Mouse (Mus musculus) adrenal gland, adult 8-10 months (tissue): ENCODE measurements around the gene Krt71. TPM values are rescaled to one million over a fixed set of nuclear protein-coding genes. Genes with fewer than 3 reads are reported as not detected.
A peak's percentile ranks its signal among the peaks of the same experiment; 100 is the strongest.
"Not testable (repeated sequence)": the region's sequence is repeated elsewhere in the genome, so short reads cannot be mapped to it uniquely, and the experiment has no call there.

Experiments
- DNase-seq: peaks from one replicate; pipeline ENCODE4 v3.0.0; 2022
- total RNA-seq, 4 experiments: library from RNA; stranded (reverse); gene quantifications; 2 replicates each; pipeline ENCODE4 v1.2.4; 2022

Gene Krt71
- not detected for total RNA-seq

DNA sequence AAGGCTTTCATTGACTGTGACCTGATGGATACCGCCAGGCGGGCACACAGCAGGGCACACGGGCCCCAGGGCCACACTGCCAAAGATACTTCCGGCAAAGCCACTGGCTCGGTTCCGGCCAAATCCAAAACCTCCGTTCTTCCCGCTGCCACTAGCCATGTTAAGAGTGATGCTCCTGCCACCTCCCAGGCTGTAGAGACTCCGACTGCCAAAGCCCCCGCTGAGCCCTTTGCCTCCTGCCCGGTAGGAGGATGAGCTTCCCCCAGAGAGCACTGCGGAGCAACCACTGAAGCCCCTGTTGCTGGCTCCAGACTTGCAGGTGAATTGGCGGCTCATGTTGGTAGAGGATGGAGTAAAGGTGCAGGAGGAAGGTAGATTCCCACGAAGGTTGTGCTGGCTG lies at the start of gene Krt71:
Gene Krt71 (minus strand): TSS at position 399 of the 400 bp plus-strand sequence.
- DNase-seq, result no peak

GRCm38 (mm10) chr15:101790867-101791266 lies 48.0 kb upstream of the Krt71 start:
- no peak for DNase-seq

- DNase-seq, result no peak
These were observed 43.5 kb upstream of the Krt71 start, which contains the start of gene Krt72 for GRCm38 (mm10) chr15:101786360-101786759. Gene Krt72, minus strand, starts transcription at chr15:101786460.

GRCm38 (mm10) chr15:101773420-101773819 lies 30.5 kb upstream of the Krt71 start:
- no peak for DNase-seq

GRCm38 (mm10) chr15:101772711-101773081 lies 29.8 kb upstream of the Krt71 start:
- DNase-seq, result peak; percentile 70

DNA sequence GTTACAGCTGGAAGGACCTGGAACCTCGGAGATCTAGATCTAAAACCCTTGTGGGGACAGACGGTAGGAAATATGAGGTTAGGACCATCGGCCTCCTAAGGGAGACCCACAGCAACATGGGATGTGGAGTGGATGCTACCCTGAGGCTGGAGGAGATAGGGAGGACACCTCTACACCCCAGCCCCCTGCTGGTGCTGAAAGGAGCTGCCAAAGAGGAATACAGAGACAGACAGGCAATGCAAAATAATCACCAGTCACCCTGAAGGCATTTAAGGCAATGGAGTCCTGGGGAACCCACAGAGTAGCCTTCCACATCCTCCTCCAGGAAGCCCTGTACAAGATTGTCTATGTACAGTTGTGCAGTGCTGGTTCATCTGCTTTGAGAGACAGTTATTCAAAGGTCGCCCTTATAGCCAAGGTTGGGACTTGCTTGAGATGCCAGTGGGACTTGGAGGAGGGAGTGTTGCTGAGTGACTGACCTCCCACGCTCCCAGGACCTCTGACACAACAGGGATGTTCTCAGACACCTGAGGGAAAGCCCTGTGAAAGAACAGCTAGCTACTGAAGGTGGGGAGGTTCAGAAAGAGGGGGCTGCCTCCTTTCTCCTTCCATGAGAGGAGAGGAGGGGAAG lies 29.3 kb upstream of the Krt71 start:
- DNase-seq, result no peak

GRCm38 (mm10) chr15:101770226-101770625 lies 27.3 kb upstream of the Krt71 start:
- DNase-seq, result no peak

DNA sequence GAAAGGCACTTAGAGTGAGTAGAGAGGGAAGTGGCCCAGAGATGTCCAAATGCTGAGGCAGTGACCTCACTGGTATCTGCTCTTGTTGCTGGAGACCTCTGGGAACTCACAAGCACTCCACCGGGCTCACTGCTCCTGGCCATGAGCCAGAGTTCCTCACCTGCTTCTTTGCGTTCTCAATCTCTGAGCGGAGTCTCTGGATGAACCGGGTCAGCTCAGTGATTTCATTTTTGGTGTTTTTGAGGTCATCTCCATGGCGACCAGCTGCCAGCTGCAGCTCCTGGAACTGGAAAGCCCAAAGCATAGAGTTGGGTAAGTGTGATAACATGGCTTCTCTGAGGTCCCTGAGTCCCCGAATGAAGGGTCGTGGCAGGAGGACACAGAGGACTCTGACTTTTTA lies 5.1 kb downstream of the Krt71 start:
- peak; percentile 23 for DNase-seq

- DNase-seq, result no peak
These were observed 12.3 kb downstream of the Krt71 start for GRCm38 (mm10) chr15:101730653-101731052.

DNA sequence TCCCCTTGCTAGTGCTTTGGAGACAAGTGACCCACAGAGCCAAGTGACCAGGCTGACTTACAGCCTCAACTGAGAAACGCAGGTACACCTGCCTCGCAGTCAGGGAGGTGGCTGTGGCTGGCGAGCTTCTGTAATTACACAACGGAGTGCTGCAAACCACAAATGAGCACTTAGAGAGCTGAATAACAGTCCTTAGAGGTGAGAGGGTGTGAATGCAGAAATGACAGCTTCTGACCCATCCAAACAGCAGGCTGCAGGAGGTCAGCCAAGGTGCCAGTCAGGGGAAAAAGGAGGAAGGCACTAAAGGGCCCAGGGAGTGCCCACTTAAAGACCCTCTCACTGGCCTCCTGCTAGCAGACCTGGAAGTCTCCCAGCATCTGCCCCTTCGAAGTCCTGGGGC lies 18.2 kb downstream of the Krt71 start:
- no peak for DNase-seq

DNA sequence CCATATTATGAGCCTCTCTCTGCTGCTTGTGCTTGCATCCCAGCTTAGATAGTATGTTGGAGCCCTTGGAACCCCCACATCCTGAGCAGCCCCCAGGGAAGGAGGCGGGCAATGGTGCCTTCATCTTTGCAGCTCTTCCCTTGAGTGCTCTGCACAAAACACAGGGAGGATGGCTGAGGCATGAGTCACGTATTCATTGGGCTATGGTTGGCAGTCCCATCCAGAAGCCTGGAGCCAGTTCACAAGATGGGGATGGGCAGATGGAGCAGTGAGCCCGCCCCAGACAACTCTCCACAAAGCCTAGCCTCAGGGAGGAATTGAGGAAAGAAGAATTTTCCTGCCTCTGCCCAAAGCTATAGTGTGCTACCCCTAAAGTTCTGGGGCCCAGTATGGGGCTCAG lies 27.1 kb downstream of the Krt71 start:
- DNase-seq, result no peak

DNA sequence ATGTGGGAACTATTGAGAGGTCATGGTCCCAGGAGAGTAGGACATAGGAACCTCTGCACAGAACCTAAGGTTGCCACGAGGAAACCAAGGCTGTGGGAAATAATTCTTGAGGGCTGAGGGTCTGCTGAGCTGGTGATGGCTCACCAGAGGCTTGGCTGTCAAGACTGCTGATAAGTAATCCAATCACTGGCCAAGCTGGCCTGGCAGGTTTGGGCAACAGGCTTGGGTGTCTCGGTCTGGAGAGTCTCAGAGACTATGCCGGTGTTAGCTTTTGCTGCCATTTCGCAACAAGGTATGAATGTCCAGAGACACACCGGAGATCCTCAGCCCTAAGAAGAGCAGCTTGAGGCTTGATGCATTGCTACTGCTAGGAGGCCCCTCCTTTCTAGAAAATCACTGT lies 28.6 kb downstream of the Krt71 start:
- no peak for DNase-seq

GRCm38 (mm10) chr15:101713731-101714130 lies 29.2 kb downstream of the Krt71 start:
- no peak for DNase-seq

GRCm38 (mm10) chr15:101712720-101713119 lies 30.2 kb downstream of the Krt71 start, which contains the start of gene Krt5:
Gene Krt5, minus strand, starts transcription at chr15:101712898.
- DNase-seq, result no peak

GRCm38 (mm10) chr15:101708683-101709082 lies 34.2 kb downstream of the Krt71 start:
- no peak for DNase-seq

DNA sequence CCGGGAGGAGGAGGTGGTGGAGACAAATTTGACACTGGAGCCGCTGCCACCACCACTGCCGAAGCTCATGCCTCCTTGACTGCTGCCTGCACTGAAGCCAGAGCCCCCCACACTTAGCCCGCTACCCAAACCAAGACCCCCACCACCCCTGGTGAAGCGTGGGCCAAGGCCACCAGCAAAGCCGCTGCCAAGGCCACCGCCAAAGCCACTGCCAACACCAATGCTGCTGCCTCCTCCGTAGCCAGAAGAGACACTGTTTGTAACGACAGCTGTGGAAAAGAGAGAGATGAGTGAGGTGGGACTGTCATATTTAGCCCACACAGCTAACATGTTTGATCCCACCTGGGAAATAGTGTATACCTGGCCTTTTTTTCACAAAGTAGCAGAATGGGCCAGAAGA lies 35.5 kb downstream of the Krt71 start:
- no peak for DNase-seq

GRCm38 (mm10) chr15:101704066-101704465 lies 38.8 kb downstream of the Krt71 start:
- DNase-seq, result no peak

DNA sequence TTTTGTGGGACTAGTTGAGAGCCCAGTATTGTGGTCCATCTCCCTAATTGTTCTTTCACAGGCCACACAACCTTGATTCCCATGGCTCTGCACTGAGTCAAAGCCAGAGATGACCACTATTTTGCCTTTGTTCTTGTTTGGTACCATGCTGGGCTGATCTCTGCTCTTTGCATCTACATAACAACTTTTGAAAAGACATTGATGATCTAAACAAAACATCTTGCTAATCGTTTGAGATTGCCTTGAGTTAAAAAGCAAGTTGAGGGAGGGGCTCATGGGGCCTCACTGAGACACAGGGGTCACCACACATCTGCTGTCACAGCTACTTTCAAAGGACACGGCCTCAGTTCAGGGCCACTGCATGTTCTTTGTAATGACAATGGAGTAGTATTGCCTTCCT lies 40.5 kb downstream of the Krt71 start:
- DNase-seq, result no peak

GRCm38 (mm10) chr15:101699866-101700265 lies 43.0 kb downstream of the Krt71 start:
- no peak for DNase-seq

- no peak for DNase-seq
These were observed 43.7 kb downstream of the Krt71 start for GRCm38 (mm10) chr15:101699192-101699591.

DNA sequence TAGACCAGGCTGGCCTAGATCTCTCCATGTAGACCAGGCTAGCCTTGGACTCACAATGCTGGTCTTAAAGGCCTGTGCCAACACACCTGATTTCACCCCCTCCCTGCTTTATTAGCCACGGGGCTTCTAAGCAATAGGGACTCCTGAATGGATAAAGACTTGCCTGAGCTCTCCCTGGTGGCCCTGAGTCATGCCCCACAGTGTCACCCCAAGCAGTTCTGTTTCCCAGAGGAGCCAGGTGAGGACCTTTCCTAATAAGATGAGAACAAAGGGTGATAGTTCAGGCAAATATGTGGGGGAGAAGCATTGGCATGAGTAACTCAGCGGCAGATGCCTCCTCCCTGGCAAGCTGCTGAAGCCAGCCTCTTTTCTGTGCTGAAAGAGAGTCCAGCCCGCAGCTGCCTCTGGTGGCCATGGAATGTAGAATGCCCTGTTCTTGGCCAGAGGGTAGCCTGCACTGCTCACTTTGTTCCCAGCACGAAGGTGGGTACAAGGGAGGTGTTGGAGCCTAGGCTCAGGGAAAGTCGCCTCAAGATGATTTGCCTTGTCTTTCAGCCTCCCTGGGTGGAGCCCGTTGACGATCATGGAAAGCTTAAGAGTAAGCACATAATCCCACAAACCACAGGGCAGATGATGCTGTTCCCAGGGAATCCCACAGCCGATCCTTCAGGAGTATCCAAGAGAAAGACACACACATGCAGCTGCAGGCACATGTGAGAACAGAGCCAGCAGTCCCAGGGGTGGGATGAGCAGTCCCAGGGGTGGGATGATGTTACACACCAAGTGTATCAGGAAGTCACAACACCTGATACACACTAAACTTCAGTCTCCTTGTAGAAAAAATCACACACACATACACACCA lies 45.4 kb downstream of the Krt71 start:
- no peak for DNase-seq

- no peak for DNase-seq
These were observed 48.7 kb downstream of the Krt71 start, which contains the start of gene Krt6a for GRCm38 (mm10) chr15:101694207-101694606. Gene Krt6a, minus strand, starts transcription at chr15:101694307.

- DNase-seq, result not testable (repeated sequence)
These were observed 52.4 kb downstream of the Krt71 start for GRCm38 (mm10) chr15:101690460-101690859.

- DNase-seq, result no peak
These were observed 54.7 kb downstream of the Krt71 start for GRCm38 (mm10) chr15:101688161-101688560.
